ENCODE assay signal across 9 mouse cellular contexts in the genomic region with DNA sequence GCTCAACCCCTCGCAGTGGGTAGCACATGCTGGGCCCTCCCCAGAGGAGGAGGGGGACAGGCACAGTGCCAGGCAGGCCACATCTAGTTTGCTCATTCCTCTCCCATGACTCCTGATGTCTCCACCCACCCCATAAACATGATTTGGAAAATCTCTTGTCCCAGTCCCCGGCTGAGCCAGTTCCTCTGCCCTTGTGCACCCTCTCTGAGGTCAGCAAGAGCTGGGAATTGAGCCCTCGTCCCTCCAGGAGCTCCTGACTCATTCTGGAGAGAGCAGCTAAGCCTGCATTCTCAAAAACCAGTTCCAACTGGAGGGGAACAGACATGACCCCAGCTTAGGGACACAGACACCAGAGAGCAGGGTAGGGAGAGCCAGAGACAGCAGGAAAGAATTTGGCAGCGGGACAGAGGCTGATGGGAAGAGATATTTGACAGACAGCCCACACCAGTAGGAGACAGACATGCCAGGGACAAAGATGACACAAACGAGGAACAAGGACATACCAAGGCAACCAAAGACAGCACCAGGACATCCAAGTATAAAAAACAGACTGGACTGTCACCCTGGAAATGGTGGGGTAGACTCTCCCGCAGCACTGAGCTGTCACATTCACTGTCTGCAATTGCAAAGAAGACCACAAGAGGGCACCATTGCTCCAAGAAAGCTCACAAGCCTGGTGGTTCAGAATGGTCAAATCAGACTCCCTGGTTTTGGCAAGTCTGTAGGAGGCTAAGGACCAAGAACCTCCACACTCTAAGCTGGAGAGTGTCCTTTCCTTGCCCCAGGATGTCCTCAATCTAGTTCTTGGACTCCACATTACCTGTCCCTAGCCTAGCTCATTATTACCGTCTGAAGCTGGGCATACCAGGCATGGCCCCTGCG. TPM values are rescaled to one million over a fixed set of nuclear protein-coding genes. Genes with fewer than 3 reads are reported as not detected.
A peak's percentile ranks its signal among the peaks of the same experiment; 100 is the strongest.
DNase-seq lines count a peak whose midpoint lies in the region; ATAC-seq and TF ChIP-seq lines count a peak whose summit lies in the region.
"Had no signal": no experiment of that assay in that cellular context is flagged by ENCODE, and none has a peak within 500 bp of the region (broad histone marks: within the 10 kb centered on the region; RNA-seq: fewer than 3 reads in every experiment).

No protein-coding gene starts in this region.

- WGBS in forebrain, embryonic 10.5 days = 54% methylated on average over 8 of the region's 8 CpGs
- 45% methylated on average over 8 of the region's 8 CpGs for WGBS in lung, embryonic 14.5 days

- H3K27me3 ChIP-seq in forebrain, embryonic 10.5 days (ENCODE audit: poor library complexity, severe bottlenecking) = no peaks in the 10 kb centered on the region; the same call in 1 of the 2 replicates
- H3K27me3 ChIP-seq in lung, embryonic 14.5 days (ENCODE audit: insufficient read depth, low read length) = no peaks in the 10 kb centered on the region

- H3K4me1 ChIP-seq in brown adipose tissue, adult 24 weeks (ENCODE audit: control insufficient read depth, insufficient read depth, insufficient read length, low read length) = peaks cover 7% of the 10 kb centered on the region
- H3K4me1 ChIP-seq in forebrain, embryonic 10.5 days = peaks cover 19% of the 10 kb centered on the region
- H3K4me1 ChIP-seq in lung, embryonic 14.5 days (ENCODE audit: insufficient read depth) = 0 out of 2 replicates have a peak, but pooled peaks cover 1% of the 10 kb centered on the region

- H3K9ac ChIP-seq in lung, embryonic 14.5 days = no peak overlapping the region

- H3K36me3 ChIP-seq in forebrain, embryonic 10.5 days (replicated peaks) = no peaks in the 10 kb centered on the region
- H3K36me3 ChIP-seq in lung, embryonic 14.5 days (ENCODE audit: insufficient read depth) = no peaks in the 10 kb centered on the region

- H3K9me3 ChIP-seq in forebrain, embryonic 10.5 days = no peaks in the 10 kb centered on the region
- H3K9me3 ChIP-seq in lung, embryonic 14.5 days (ENCODE audit: low read depth, low read length) = no peaks in the 10 kb centered on the region

- H3K4me3 ChIP-seq in brown adipose tissue, adult 24 weeks (ENCODE audit: insufficient read depth, low read depth, low read length) = no peak overlapping the region
- no peak overlapping the region for H3K4me3 ChIP-seq in forebrain, embryonic 10.5 days
- no peak overlapping the region for H3K4me3 ChIP-seq in lung, embryonic 14.5 days (ENCODE audit: low read depth, low read length)

- TF ChIP-seq CTCF in lung, embryonic 14.5 days (IDR thresholded peaks at IDR 0.05; ENCODE audit: low read depth) = peak; percentile 94

- peak; percentile 56; the same call in 1 of the 2 replicates for ATAC-seq in lung, embryonic 14.5 days (ENCODE audit: insufficient read depth)

- H3K4me2 ChIP-seq in lung, embryonic 14.5 days = no peak overlapping the region

- intact Hi-C loops in heart, postnatal 10 days (cut with DNase I) = loop anchor here (2.0 to 10.0 kb wide), 4 partner anchors 82 to 410 kb away; a partner anchor contains a TSS

- H3K27ac ChIP-seq in brown adipose tissue, adult 24 weeks (replicated peaks; ENCODE audit: low read depth, low read length) = peak overlapping the region; percentile 80
- H3K27ac ChIP-seq in forebrain, embryonic 10.5 days = no peak overlapping the region
- H3K27ac ChIP-seq in lung, embryonic 14.5 days (ENCODE audit: low read depth) = no peak overlapping the region
- H3K27ac ChIP-seq: macrophage had no signal

- DNase-seq in ES-CJ7 (ENCODE audit: low read depth, low spot score) = peak; percentile 75
- DNase-seq in forebrain, embryonic 10.5 days (ENCODE audit: extremely low spot score, low spot score) = peak; percentile 85
- peak; percentile 95 to 98 for DNase-seq in heart, postnatal 10 days
- DNase-seq in kidney, postnatal 36 days = peak; percentile 85 to 90
- DNase-seq in lung, embryonic 14.5 days = peak; percentile 93
- DNase-seq in retina, adult 2 months (ENCODE audit: low read depth, low spot score) = peak; percentile 71
- DNase-seq in thymus, postnatal 36 days = peak; percentile 81 to 86

RNA-seq across cellular contexts. Expression of a gene that starts 58.8 kb away (rescaled TPM):
- polyA plus RNA-seq in brown adipose tissue, adult 24 weeks (2012; ENCODE audit: insufficient read depth, insufficient read length, missing spikeins) = 13.4 and 13.9 TPM in 2 replicates
- polyA plus RNA-seq in forebrain, embryonic 10.5 days (2016; fragmentation: Nextera tagmentation; extraction: Ambion mirVana) = not detected in 2 replicates
- 10 to 100 TPM; 31.3 to 32.3 TPM for total RNA-seq in heart, postnatal 10 days (2021)
- 0.46 and 0.70 TPM in 2 replicates for polyA plus RNA-seq in lung, embryonic 14.5 days (2014; fragmentation: Nextera tagmentation; extraction: Ambion mirVana)
